Mouse (Mus musculus) forebrain, embryonic 10.5 days (tissue): ENCODE measurements around the gene Dhrs4. TPM values are rescaled to one million over a fixed set of nuclear protein-coding genes. Genes with fewer than 3 reads are reported as not detected.

ENCODE experiments used
- DNase-seq: peaks from one replicate; pipeline ENCODE4 v3.0.0-alpha.2; 2017; ENCODE audit warnings: low spot score; ENCODE audit errors: extremely low spot score
- H3K27ac ChIP-seq: fragments of 300-500 bp; sonication (generic); 2 replicates; pipeline ENCODE4 v1.5.1; 2016; ENCODE audit warnings: mild to moderate bottlenecking
- H3K27me3 ChIP-seq: fragments of 300-500 bp; sonication (generic); 2 replicates; pipeline ENCODE4 v1.6.1; 2016; ENCODE audit warnings: mild to moderate bottlenecking; ENCODE audit not compliant: poor library complexity, severe bottlenecking
- H3K36me3 ChIP-seq: fragments of 300-500 bp; sonication (generic); replicated peaks from 2 replicates; pipeline ENCODE4 v1.6.1; 2016; ENCODE audit warnings: mild to moderate bottlenecking, moderate library complexity
- H3K4me1 ChIP-seq: fragments of 300-500 bp; sonication (generic); 2 replicates; pipeline ENCODE4 v1.6.1; 2016
- H3K4me3 ChIP-seq: fragments of 300-500 bp; sonication (generic); 2 replicates; pipeline ENCODE4 v1.5.1; 2016; ENCODE audit warnings: mild to moderate bottlenecking, moderate library complexity
- H3K9me3 ChIP-seq: fragments of 300-500 bp; sonication (generic); 2 replicates; pipeline ENCODE4 v1.6.1; 2016; ENCODE audit warnings: mild to moderate bottlenecking, moderate library complexity
- WGBS: fragments of 180-500 bp; shearing (Covaris S2); methylation state at CpG from one replicate; pipeline ENCODE4 v1.1.7; 2016; 5-methylcytosine and 5-hydroxymethylcytosine counted together
- polyA plus RNA-seq: library from polyadenylated mRNA; unstranded; fragments of >200 nt; fragmentation: Nextera tagmentation; extraction: Ambion mirVana; gene quantifications from 2 replicates; pipeline ENCODE4 v1.2.1, GENCODE M21; 2016

Dhrs4 gene
- 67.2 and 71.0 TPM in 2 replicates for polyA plus RNA-seq

GRCm38 (mm10) chr14:55478651-55479599 is at the start of gene Dhrs4:
Gene Dhrs4 (plus strand): TSS chr14:55478758.
- H3K9me3 ChIP-seq, result no peaks in the 10 kb centered on the region

DNA sequence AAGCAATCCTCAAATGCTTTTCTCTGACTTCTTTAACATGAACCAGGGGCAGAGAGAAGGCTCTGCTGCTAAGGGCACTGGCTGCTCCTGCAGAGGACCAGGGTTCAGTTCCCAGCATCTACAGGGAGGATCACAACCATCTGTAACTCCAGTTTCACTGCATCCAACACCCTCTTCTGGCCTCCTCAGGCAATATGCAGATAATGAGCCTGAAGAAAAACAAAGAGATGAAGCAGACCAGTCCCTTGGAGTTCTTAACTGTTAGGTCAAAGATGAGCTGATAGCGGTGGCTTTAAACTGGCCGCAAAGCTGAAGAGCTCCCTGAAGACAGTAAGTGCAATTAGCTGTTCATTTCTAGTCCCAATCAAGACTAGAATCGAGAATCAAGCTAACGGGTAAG is 48.3 kb upstream of the Dhrs4 start:
- no peak for DNase-seq
- Histone ChIP-seq H3K36me3 (no peaks in the 10 kb centered on the region), H3K27ac (no peak overlapping the region), H3K4me3 (no peak overlapping the region), H3K4me1 (no peaks in the 10 kb centered on the region), H3K9me3 (no peaks in the 10 kb centered on the region), H3K27me3 (no peaks in the 10 kb centered on the region)
- WGBS, result 90% methylated on average over 4 of the region's 4 CpGs

More at GRCm38 (mm10) chr14:55478651-55479599, at the start of gene Dhrs4:
- Histone ChIP-seq H3K27ac (peak within 1 kb of the TSS; percentile 95), H3K27me3 (no peaks in the 10 kb centered on the region), H3K36me3 (peaks cover 12% of the 10 kb centered on the region), H3K4me3 (peak within 1 kb of the TSS; percentile 69), H3K4me1 (peaks cover 29% of the 10 kb centered on the region)
- peak; percentile 82 for DNase-seq
- under 1% methylated on average over 37 of the region's 38 CpGs for WGBS

DNA sequence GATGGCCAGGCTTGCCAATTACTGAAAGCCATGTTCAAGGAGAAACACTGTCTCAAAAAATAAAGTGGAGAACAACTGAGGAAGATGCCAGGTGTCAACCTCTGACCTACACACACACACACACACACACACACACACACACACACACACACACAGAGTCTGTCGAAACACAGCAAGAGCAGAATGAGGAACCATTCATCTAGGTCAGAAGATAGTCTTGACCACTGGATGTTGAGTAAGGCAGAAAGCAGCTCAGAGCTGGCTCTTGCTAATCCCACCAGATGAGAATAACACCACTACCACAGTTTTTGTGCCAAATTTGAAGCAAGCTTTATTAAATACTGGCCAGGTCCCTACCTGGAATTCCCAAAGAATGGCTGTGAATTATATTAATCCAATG is 45.5 kb upstream of the Dhrs4 start:
- Histone ChIP-seq H3K36me3 (no peaks in the 10 kb centered on the region), H3K27ac (no peak overlapping the region), H3K4me1 (no peaks in the 10 kb centered on the region), H3K4me3 (no peak overlapping the region), H3K27me3 (no peaks in the 10 kb centered on the region), H3K9me3 (no peaks in the 10 kb centered on the region)
- WGBS, result 100% methylated on average over 1 of the region's 1 CpGs
- no peak for DNase-seq

DNA sequence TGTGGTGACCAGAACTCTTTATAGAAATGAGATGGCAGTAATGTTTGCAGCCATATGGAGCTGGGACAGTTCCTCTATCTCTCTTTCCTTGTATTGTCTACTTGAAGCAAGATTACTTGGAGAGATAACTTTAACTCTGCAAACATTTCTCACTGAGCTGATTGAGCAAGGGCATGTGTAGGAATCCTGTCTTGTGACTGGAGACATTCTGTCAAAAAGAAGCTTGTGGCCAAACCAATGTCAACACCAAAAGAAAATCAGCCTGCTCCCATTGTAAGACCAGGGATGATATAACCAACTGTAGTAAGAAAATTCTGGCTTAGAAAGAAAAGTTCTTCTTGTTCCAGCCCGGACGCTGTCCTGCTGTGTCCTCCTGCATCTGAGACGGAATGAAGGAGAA is 43.7 kb upstream of the Dhrs4 start:
- H3K27ac ChIP-seq, result no peak overlapping the region
- no peaks in the 10 kb centered on the region for H3K27me3 ChIP-seq
- H3K4me1 ChIP-seq, result no peaks in the 10 kb centered on the region
- no peaks in the 10 kb centered on the region for H3K9me3 ChIP-seq
- WGBS, result 89% methylated on average over 3 of the region's 3 CpGs
- H3K4me3 ChIP-seq, result no peak overlapping the region
- H3K36me3 ChIP-seq, result no peaks in the 10 kb centered on the region
- no peak for DNase-seq

DNA sequence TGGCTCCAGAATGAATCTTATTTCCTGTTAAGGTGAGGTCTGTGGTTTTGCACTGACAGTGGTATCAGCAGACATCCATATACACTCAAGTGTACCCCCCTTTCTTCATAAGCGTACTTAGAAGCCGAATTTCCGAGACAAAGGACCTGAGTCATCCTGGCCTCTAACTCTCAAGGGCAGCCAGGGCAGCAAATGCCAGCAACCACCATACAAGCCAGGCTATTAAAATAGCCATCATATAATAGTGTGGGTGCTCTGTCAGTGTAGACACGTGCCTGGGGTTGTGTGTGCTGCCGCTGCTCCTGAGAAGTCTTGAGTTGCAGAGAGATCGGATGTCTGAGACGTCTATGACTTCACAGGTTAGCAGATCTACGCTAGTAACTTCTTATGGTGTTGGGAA is 41.4 kb upstream of the Dhrs4 start:
- 93% methylated on average over 8 of the region's 8 CpGs for WGBS
- H3K27me3 ChIP-seq, result no peaks in the 10 kb centered on the region
- no peak for DNase-seq

DNA sequence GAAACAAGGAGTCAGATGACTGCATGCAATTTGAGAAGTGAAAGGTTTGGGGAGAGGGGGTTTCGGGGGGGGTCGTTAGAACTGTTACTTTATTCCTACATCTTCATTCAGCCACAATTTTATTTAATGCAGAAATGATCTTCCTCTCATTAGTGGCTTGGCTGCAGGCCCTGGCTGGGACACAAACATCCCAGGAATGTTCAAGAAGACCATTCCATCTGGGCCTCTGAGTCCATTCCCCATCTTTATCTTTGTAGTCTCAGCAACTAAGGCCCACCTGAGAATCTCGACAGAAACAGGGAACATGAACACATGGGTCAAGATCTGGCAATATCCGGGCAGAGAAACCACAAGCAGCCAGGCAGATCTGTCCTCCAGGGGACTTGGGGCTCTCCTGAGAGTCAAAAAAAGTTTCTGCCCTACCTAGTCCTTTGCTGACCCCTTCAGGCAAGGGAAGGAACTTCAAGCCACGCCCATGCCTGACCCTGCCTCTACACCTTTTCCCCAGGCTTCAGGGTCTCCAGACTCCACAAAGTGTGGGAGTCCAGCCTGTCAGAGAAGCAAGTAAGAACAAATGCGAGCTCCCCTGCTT is 40.3 kb upstream of the Dhrs4 start:
- DNase-seq, result peak; percentile 48
- Histone ChIP-seq H3K4me3 (no peak overlapping the region), H3K27me3 (no peaks in the 10 kb centered on the region), H3K36me3 (no peaks in the 10 kb centered on the region), H3K27ac (no peak overlapping the region), H3K4me1 (no peaks in the 10 kb centered on the region), H3K9me3 (no peaks in the 10 kb centered on the region)
- 42% methylated on average over 6 of the region's 6 CpGs for WGBS

More for the DNA sequence above, 41.4 kb upstream of the Dhrs4 start:
- Histone ChIP-seq H3K36me3 (no peaks in the 10 kb centered on the region), H3K9me3 (no peaks in the 10 kb centered on the region), H3K27ac (no peak overlapping the region), H3K4me3 (no peak overlapping the region), H3K4me1 (no peaks in the 10 kb centered on the region)

GRCm38 (mm10) chr14:55457693-55458092 is 20.9 kb upstream of the Dhrs4 start:
- Histone ChIP-seq H3K36me3 (no peaks in the 10 kb centered on the region), H3K27ac (no peak overlapping the region), H3K4me1 (no peaks in the 10 kb centered on the region), H3K4me3 (no peak overlapping the region), H3K9me3 (peaks cover 10% of the 10 kb centered on the region; the same call in 1 of the 2 replicates), H3K27me3 (no peaks in the 10 kb centered on the region)
- DNase-seq, result no peak
- 89% methylated on average over 2 of the region's 2 CpGs for WGBS

DNA sequence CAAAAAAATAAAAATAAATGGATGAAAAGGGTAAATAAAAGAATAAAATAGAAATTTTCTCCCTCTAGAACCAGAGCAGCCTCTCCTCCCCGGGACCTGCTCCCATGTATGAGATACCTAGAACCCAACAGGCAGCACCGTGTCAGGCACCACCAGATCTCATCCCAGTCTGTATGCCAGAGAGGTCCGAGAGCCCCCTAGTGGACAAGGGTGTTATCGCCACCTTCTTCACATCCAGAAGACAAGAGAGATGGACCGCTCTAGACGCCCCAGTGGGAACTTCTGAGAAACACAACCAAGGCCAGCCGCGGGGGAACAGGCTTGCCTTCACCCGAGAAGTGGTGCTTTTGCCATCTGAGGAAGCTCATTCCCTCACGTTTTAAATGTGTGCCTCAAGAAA is 20.3 kb upstream of the Dhrs4 start:
- no peaks in the 10 kb centered on the region for H3K36me3 ChIP-seq
- no peak overlapping the region for H3K27ac ChIP-seq
- peak; percentile 74 for DNase-seq
- WGBS, result 26% methylated on average over 10 of the region's 10 CpGs
- H3K27me3 ChIP-seq, result no peaks in the 10 kb centered on the region
- peaks cover 10% of the 10 kb centered on the region; the same call in 1 of the 2 replicates for H3K9me3 ChIP-seq
- no peak overlapping the region for H3K4me3 ChIP-seq
- H3K4me1 ChIP-seq, result no peaks in the 10 kb centered on the region

- no peak for DNase-seq
- Histone ChIP-seq H3K27me3 (no peaks in the 10 kb centered on the region), H3K9me3 (peaks cover 9% of the 10 kb centered on the region; the same call in 1 of the 2 replicates), H3K4me1 (no peaks in the 10 kb centered on the region), H3K36me3 (no peaks in the 10 kb centered on the region), H3K4me3 (no peak overlapping the region), H3K27ac (no peak overlapping the region)
- 94% methylated on average over 3 of the region's 3 CpGs for WGBS
Observed at GRCm38 (mm10) chr14:55458761-55459160, 19.8 kb upstream of the Dhrs4 start.

DNA sequence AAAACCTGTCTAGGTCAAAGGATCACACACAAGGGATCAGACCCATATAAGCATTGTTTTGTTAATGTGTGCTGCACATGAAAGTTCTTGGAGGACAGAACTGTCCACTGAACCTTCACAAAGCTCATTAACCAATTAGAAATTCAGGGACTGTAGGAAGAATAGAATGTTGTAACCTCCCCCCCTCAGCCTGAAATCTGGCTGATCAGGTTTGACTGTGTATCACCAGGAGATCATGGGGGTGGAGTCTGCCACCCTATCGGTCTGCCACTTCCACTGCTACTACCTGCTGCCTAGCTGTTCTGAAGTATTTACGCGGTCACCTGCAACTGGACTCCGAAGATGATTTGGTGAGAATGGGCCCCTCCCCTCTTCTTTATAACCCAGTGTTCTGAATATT is 18.8 kb upstream of the Dhrs4 start:
- Histone ChIP-seq H3K4me3 (no peak overlapping the region), H3K4me1 (no peaks in the 10 kb centered on the region), H3K9me3 (peaks cover 8% of the 10 kb centered on the region; the same call in 1 of the 2 replicates), H3K27ac (no peak overlapping the region), H3K27me3 (no peaks in the 10 kb centered on the region), H3K36me3 (no peaks in the 10 kb centered on the region)
- WGBS, result 71% methylated on average over 4 of the region's 4 CpGs
- DNase-seq, result no peak

DNA sequence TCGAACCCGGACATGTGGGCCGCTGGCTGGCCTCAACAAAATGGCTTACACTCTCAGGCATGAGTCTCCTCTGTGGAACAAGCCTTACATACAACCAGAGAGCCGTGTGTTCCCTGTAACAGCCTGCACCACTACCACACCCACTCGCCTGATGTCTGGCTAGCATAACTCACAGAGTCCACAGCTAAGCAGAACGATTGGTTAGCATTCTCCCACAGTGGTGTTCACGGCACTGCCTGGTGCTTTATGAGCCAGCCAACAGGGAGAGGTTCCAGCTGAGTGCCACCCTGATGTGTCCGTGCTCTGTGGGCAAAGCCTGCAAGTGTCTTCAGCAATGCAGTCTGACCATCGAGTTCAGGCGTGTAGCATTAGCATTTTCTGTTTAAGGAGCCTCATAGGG is 18.3 kb upstream of the Dhrs4 start:
- H3K36me3 ChIP-seq, result no peaks in the 10 kb centered on the region
- no peak overlapping the region for H3K4me3 ChIP-seq
- 82% methylated on average over 10 of the region's 10 CpGs for WGBS
- H3K4me1 ChIP-seq, result no peaks in the 10 kb centered on the region
- no peak overlapping the region for H3K27ac ChIP-seq
- DNase-seq, result no peak
- peaks cover 8% of the 10 kb centered on the region; the same call in 1 of the 2 replicates for H3K9me3 ChIP-seq
- H3K27me3 ChIP-seq, result no peaks in the 10 kb centered on the region

GRCm38 (mm10) chr14:55461757-55462156 is 16.8 kb upstream of the Dhrs4 start:
- Histone ChIP-seq H3K9me3 (no peaks in the 10 kb centered on the region), H3K4me1 (no peaks in the 10 kb centered on the region), H3K27me3 (no peaks in the 10 kb centered on the region), H3K4me3 (no peak overlapping the region), H3K27ac (no peak overlapping the region), H3K36me3 (no peaks in the 10 kb centered on the region)
- 72% methylated on average over 4 of the region's 4 CpGs for WGBS
- DNase-seq, result no peak

GRCm38 (mm10) chr14:55466481-55466880 is 12.1 kb upstream of the Dhrs4 start:
- H3K4me3 ChIP-seq, result no peak overlapping the region
- WGBS, result 82% methylated on average over 4 of the region's 4 CpGs
- H3K4me1 ChIP-seq, result peaks cover 10% of the 10 kb centered on the region
- DNase-seq, result no peak
- no peak overlapping the region for H3K27ac ChIP-seq
- no peaks in the 10 kb centered on the region for H3K36me3 ChIP-seq
- H3K9me3 ChIP-seq, result no peaks in the 10 kb centered on the region
- no peaks in the 10 kb centered on the region; the same call in 1 of the 2 replicates for H3K27me3 ChIP-seq
